Mouse (Mus musculus): Measurements from ENCODE around the gene Vmn2r88. TPM values are rescaled to one million over a fixed set of nuclear protein-coding genes. Genes with fewer than 3 reads are reported as not detected.

The Vmn2r88 gene
- not detected for polyA plus RNA-seq (2014; fragmentation: Illumina TruSeq; extraction: RNeasy Lipid Tissue Mini Kit (QIAGEN cat#74804); ENCODE audit: low read depth, low replicate concordance)

GRCm38 (mm10) chr14:51410520-51410919, at the start of gene Vmn2r88:
Gene Vmn2r88, plus strand, starts transcription at chr14:51410820.

GRCm38 (mm10) chr14:51361456-51361855, 49.2 kb upstream of the Vmn2r88 start, which contains the start of gene Gm7247:
Gene Gm7247, plus strand, starts transcription at chr14:51361756.

GRCm38 (mm10) chr14:51451557-51451956, 40.9 kb downstream of the Vmn2r88 start, which contains the start of gene Vmn2r89:
Gene Vmn2r89, plus strand, starts transcription at chr14:51451857.

Other genes starting within 250 kb of the Vmn2r88 start
- gene Rnase2b, start 248.6 kb upstream of the Vmn2r88 start, polyA plus RNA-seq (2014; fragmentation: Illumina TruSeq; extraction: RNeasy Lipid Tissue Mini Kit (QIAGEN cat#74804); ENCODE audit: low read depth, low replicate concordance) = not detected
- not detected for gene Ang2, start 211.7 kb upstream of the Vmn2r88 start, polyA plus RNA-seq (2014; fragmentation: Illumina TruSeq; extraction: RNeasy Lipid Tissue Mini Kit (QIAGEN cat#74804); ENCODE audit: low read depth, low replicate concordance)
- gene Ear14, start 207.4 kb upstream of the Vmn2r88 start, polyA plus RNA-seq (2014; fragmentation: Illumina TruSeq; extraction: RNeasy Lipid Tissue Mini Kit (QIAGEN cat#74804); ENCODE audit: low read depth, low replicate concordance) = not detected
- 1.1 TPM for gene Rnase2a, start 154.7 kb upstream of the Vmn2r88 start, polyA plus RNA-seq (2014; fragmentation: Illumina TruSeq; extraction: RNeasy Lipid Tissue Mini Kit (QIAGEN cat#74804); ENCODE audit: low read depth, low replicate concordance)
- gene Gm7247, start 49.1 kb upstream of the Vmn2r88 start, polyA plus RNA-seq (2014; fragmentation: Illumina TruSeq; extraction: RNeasy Lipid Tissue Mini Kit (QIAGEN cat#74804); ENCODE audit: low read depth, low replicate concordance) = not detected
- not detected for gene Vmn2r89, start 41.0 kb downstream of the Vmn2r88 start, polyA plus RNA-seq (2014; fragmentation: Illumina TruSeq; extraction: RNeasy Lipid Tissue Mini Kit (QIAGEN cat#74804); ENCODE audit: low read depth, low replicate concordance)
- gene Gm5622, start 142.0 kb downstream of the Vmn2r88 start, polyA plus RNA-seq (2014; fragmentation: Illumina TruSeq; extraction: RNeasy Lipid Tissue Mini Kit (QIAGEN cat#74804); ENCODE audit: low read depth, low replicate concordance) = not detected
- not detected for gene Gm17175, start 163.2 kb downstream of the Vmn2r88 start, polyA plus RNA-seq (2014; fragmentation: Illumina TruSeq; extraction: RNeasy Lipid Tissue Mini Kit (QIAGEN cat#74804); ENCODE audit: low read depth, low replicate concordance)
- gene Gm17174, start 181.3 kb downstream of the Vmn2r88 start, polyA plus RNA-seq (2014; fragmentation: Illumina TruSeq; extraction: RNeasy Lipid Tissue Mini Kit (QIAGEN cat#74804); ENCODE audit: low read depth, low replicate concordance) = not detected
- not detected for gene Gm17078, start 200.5 kb downstream of the Vmn2r88 start, polyA plus RNA-seq (2014; fragmentation: Illumina TruSeq; extraction: RNeasy Lipid Tissue Mini Kit (QIAGEN cat#74804); ENCODE audit: low read depth, low replicate concordance)
- gene Gm4181, start 224.8 kb downstream of the Vmn2r88 start, polyA plus RNA-seq (2014; fragmentation: Illumina TruSeq; extraction: RNeasy Lipid Tissue Mini Kit (QIAGEN cat#74804); ENCODE audit: low read depth, low replicate concordance) = 1.1 TPM

All from adipose tissue, adult 10 weeks (tissue).